Mouse (Mus musculus) hindbrain, embryonic 11.5 days (tissue): Measurements from ENCODE around the gene Rmdn2. TPM values are rescaled to one million over a fixed set of nuclear protein-coding genes. Genes with fewer than 3 reads are reported as not detected.

Experiments
- ATAC-seq: fragments of 200-750 bp; cut with Nextera tagmentation; 2 replicates; pipeline ENCODE4 v1.8.0; 2017; ENCODE audit warnings: mild to moderate bottlenecking, moderate TSS enrichment, moderate library complexity; ENCODE audit not compliant: low FRiP score
- DNase-seq: peaks from one replicate; pipeline ENCODE4 v3.0.0-alpha.2; 2015; ENCODE audit warnings: low spot score
- H3K27ac ChIP-seq: fragments of 300-500 bp; sonication (generic); 2 replicates; pipeline ENCODE4 v1.5.1; 2014; ENCODE audit warnings: mild to moderate bottlenecking, low read depth, low read length
- H3K27me3 ChIP-seq: fragments of 300-500 bp; sonication (generic); 2 replicates; pipeline ENCODE4 v1.6.1; 2014; ENCODE audit warnings: mild to moderate bottlenecking, low read length, moderate library complexity, mixed read lengths; ENCODE audit not compliant: control insufficient read depth, insufficient read depth
- H3K36me3 ChIP-seq: fragments of 300-500 bp; sonication (generic); 2 replicates; pipeline ENCODE4 v1.6.1; 2014; ENCODE audit warnings: mild to moderate bottlenecking, low read length, moderate library complexity, mixed read lengths; ENCODE audit not compliant: control insufficient read depth, insufficient read depth
- H3K4me1 ChIP-seq: fragments of 300-500 bp; sonication (generic); replicated peaks from 2 replicates; pipeline ENCODE4 v1.6.1; 2014; ENCODE audit warnings: low read length, mixed read lengths; ENCODE audit not compliant: control insufficient read depth, insufficient read depth
- H3K4me2 ChIP-seq: fragments of 300-500 bp; sonication (generic); replicated peaks from 2 replicates; pipeline ENCODE4 v1.6.1; 2014; ENCODE audit warnings: mild to moderate bottlenecking, low read depth, low read length
- H3K4me3 ChIP-seq: fragments of 300-500 bp; sonication (generic); 2 replicates; pipeline ENCODE4 v1.5.1; 2014; ENCODE audit warnings: low read depth, low read length
- H3K9ac ChIP-seq: fragments of 300-500 bp; sonication (generic); 2 replicates; pipeline ENCODE4 v1.6.1; 2014; ENCODE audit warnings: low read depth, low read length
- H3K9me3 ChIP-seq: fragments of 300-500 bp; sonication (generic); 2 replicates; pipeline ENCODE4 v1.6.1; 2016; ENCODE audit warnings: low read length; ENCODE audit not compliant: control insufficient read depth
- WGBS: fragments of 180-500 bp; shearing (Covaris S2); extraction: QIAGEN DNeasy Blood & Tissue Kit; methylation state at CpG from one replicate; pipeline ENCODE4 v1.1.7; 2014; 5-methylcytosine and 5-hydroxymethylcytosine counted together
- polyA plus RNA-seq: library from polyadenylated mRNA; unstranded; fragments of >200 nt; fragmentation: Nextera tagmentation; extraction: Ambion mirVana; gene quantifications from 2 replicates; pipeline ENCODE4 v1.2.1, GENCODE M21; 2014

Rmdn2 gene
- polyA plus RNA-seq, 1 experiment from 2014 or later = 7.9 TPM

- WGBS = 65% methylated on average over 4 of the region's 4 CpGs
- no peaks in the 10 kb centered on the region for H3K36me3 ChIP-seq
Observed at GRCm38 (mm10) chr17:79733039-79733438, 121.4 kb downstream of the Rmdn2 start.

GRCm38 (mm10) chr17:79737598-79737997 lies 125.9 kb downstream of the Rmdn2 start:
- H3K27me3 ChIP-seq = no peaks in the 10 kb centered on the region
- no peaks in the 10 kb centered on the region for H3K4me1 ChIP-seq
- DNase-seq (no peak), ATAC-seq (no peak)
- 74% methylated on average over 3 of the region's 3 CpGs for WGBS
- no peaks in the 10 kb centered on the region for H3K9me3 ChIP-seq
- H3K9ac ChIP-seq = no peak overlapping the region
- H3K36me3 ChIP-seq = no peaks in the 10 kb centered on the region
- H3K4me2 ChIP-seq = no peak overlapping the region
- H3K27ac ChIP-seq = no peak overlapping the region
- H3K4me3 ChIP-seq = no peak overlapping the region

More at GRCm38 (mm10) chr17:79733039-79733438, 121.4 kb downstream of the Rmdn2 start:
- DNase-seq (no peak), ATAC-seq (no peak)
- no peak overlapping the region for H3K4me2 ChIP-seq
- H3K27ac ChIP-seq = no peak overlapping the region
- H3K27me3 ChIP-seq = no peaks in the 10 kb centered on the region
- no peak overlapping the region for H3K9ac ChIP-seq
- H3K4me3 ChIP-seq = no peak overlapping the region
- H3K4me1 ChIP-seq = no peaks in the 10 kb centered on the region
- H3K9me3 ChIP-seq = no peaks in the 10 kb centered on the region

GRCm38 (mm10) chr17:79738847-79739498 lies 127.3 kb downstream of the Rmdn2 start:
- 58% methylated on average over 5 of the region's 5 CpGs for WGBS
- no peaks in the 10 kb centered on the region for H3K36me3 ChIP-seq
- ATAC-seq = no peak

GRCm38 (mm10) chr17:79742635-79743034 lies 131.0 kb downstream of the Rmdn2 start:
- Histone ChIP-seq H3K9me3 (no peaks in the 10 kb centered on the region), H3K27me3 (no peaks in the 10 kb centered on the region), H3K4me1 (peaks cover 3% of the 10 kb centered on the region; the same call in 1 of the 2 replicates), H3K4me3 (no peak overlapping the region), H3K4me2 (no peak overlapping the region), H3K27ac (no peak overlapping the region), H3K36me3 (no peaks in the 10 kb centered on the region), H3K9ac (no peak overlapping the region)
- DNase-seq (no peak), ATAC-seq (no peak)
- WGBS = 82% methylated on average over 5 of the region's 5 CpGs

More at GRCm38 (mm10) chr17:79738847-79739498, 127.3 kb downstream of the Rmdn2 start:
- no peak for DNase-seq
- Histone ChIP-seq H3K9me3 (no peaks in the 10 kb centered on the region), H3K4me1 (no peaks in the 10 kb centered on the region), H3K4me3 (no peak overlapping the region), H3K9ac (no peak overlapping the region), H3K27ac (no peak overlapping the region), H3K27me3 (no peaks in the 10 kb centered on the region), H3K4me2 (no peak overlapping the region)

Other genes with a start within 250 kb of the Rmdn2 start
- 3.0 and 4.0 TPM in 2 replicates for gene Cyp1b1, start 103.2 kb downstream of the Rmdn2 start, polyA plus RNA-seq